Mouse (Mus musculus) induced T-regulatory cell, adult 2 months (primary cell): Measurements from ENCODE around the gene Ror1.

Experiments
- DNase-seq: peaks from one replicate; pipeline ENCODE4 v3.0.0-alpha.2; 2012; ENCODE audit warnings: low read depth

Ror1 gene

GRCm38 (mm10) chr4:100160156-100160555, 64.6 kb downstream of the Ror1 start:
- DNase-seq: no peak

- no peak for DNase-seq
Observed at GRCm38 (mm10) chr4:100165790-100166189, 70.2 kb downstream of the Ror1 start.

- DNase-seq: no peak
Observed at GRCm38 (mm10) chr4:100166871-100167270, 71.3 kb downstream of the Ror1 start.

GRCm38 (mm10) chr4:100169683-100170082, 74.1 kb downstream of the Ror1 start:
- no peak for DNase-seq

- DNase-seq: no peak
Observed at GRCm38 (mm10) chr4:100170161-100170650, 74.6 kb downstream of the Ror1 start.

GRCm38 (mm10) chr4:100170743-100171142, 75.2 kb downstream of the Ror1 start:
- DNase-seq: no peak

- no peak for DNase-seq
Observed at GRCm38 (mm10) chr4:100171483-100171898, 75.9 kb downstream of the Ror1 start.

GRCm38 (mm10) chr4:100175594-100175993, 80.0 kb downstream of the Ror1 start:
- no peak for DNase-seq

GRCm38 (mm10) chr4:100178316-100178715, 82.7 kb downstream of the Ror1 start:
- DNase-seq: no peak

GRCm38 (mm10) chr4:100181676-100182075, 86.1 kb downstream of the Ror1 start:
- no peak for DNase-seq

GRCm38 (mm10) chr4:100186781-100187180, 91.2 kb downstream of the Ror1 start:
- no peak for DNase-seq

GRCm38 (mm10) chr4:100187563-100188200, 92.1 kb downstream of the Ror1 start:
- DNase-seq: no peak

GRCm38 (mm10) chr4:100188201-100188699, 92.7 kb downstream of the Ror1 start:
- DNase-seq: no peak

GRCm38 (mm10) chr4:100191483-100191882, 95.9 kb downstream of the Ror1 start:
- DNase-seq: no peak

- no peak for DNase-seq
Observed at GRCm38 (mm10) chr4:100194136-100194535, 98.5 kb downstream of the Ror1 start.

- no peak for DNase-seq
Observed at GRCm38 (mm10) chr4:100196255-100196793, 100.7 kb downstream of the Ror1 start.

GRCm38 (mm10) chr4:100198275-100198674, 102.7 kb downstream of the Ror1 start:
- DNase-seq: no peak

- DNase-seq: no peak
Observed at GRCm38 (mm10) chr4:100201322-100201721, 105.7 kb downstream of the Ror1 start.

- DNase-seq: no peak
Observed at GRCm38 (mm10) chr4:100203066-100203465, 107.5 kb downstream of the Ror1 start.

GRCm38 (mm10) chr4:100203688-100204087, 108.1 kb downstream of the Ror1 start:
- no peak for DNase-seq

- no peak for DNase-seq
Observed at GRCm38 (mm10) chr4:100204381-100204780, 108.8 kb downstream of the Ror1 start.

GRCm38 (mm10) chr4:100208081-100208480, 112.5 kb downstream of the Ror1 start:
- DNase-seq: no peak

- no peak for DNase-seq
Observed at GRCm38 (mm10) chr4:100209106-100209505, 113.5 kb downstream of the Ror1 start.

GRCm38 (mm10) chr4:100211331-100211730, 115.7 kb downstream of the Ror1 start:
- no peak for DNase-seq
